Comparison of ENCODE assay signal across 9 mouse cellular contexts in the genomic region with DNA sequence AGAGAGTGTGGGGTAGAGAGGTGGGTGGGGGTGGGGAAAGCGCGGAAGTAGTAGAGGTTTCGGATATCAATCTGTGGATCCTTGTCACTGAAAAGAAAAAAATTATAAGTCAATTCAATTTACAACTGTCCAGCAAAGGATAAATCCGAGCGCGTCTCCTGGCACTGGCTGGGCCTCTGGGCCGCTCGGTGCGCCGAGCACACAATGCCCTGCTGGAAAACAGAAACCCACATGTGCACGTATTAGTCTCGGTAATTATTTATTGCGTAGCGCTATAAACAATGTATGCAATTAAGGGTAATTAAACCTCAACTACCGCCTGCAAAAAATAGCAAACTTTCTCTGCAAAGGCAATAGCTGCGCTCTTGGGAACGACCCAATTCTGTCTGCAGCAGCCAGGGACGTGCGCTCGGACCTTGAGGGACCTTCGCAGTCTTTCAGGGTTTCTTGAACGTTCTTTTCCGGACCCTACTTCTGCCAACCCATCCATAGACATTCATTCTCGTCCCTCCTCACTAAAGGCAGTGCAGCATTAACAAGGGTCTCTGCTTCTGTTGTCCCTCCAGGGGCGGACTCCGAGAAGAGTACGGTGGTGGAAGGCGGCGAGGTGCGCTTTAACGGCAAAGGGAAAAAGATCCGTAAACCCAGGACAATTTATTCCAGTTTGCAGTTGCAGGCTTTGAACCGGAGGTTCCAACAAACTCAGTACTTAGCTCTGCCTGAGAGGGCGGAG. TPM values are rescaled to one million over a fixed set of nuclear protein-coding genes. Genes with fewer than 3 reads are reported as not detected.
DNase-seq lines count a peak whose midpoint lies in the region; ATAC-seq lines count a peak whose summit lies in the region.
"Had no signal": no experiment of that assay in that cellular context is flagged by ENCODE, and none has a peak within 500 bp of the region (broad histone marks: within the 10 kb centered on the region; RNA-seq: fewer than 3 reads in every experiment).

No protein-coding gene starts in this region.

- H3K9ac ChIP-seq in hindbrain, embryonic 11.5 days (ENCODE audit: low read depth, low read length) = no peak overlapping the region
- H3K9ac ChIP-seq in hindbrain, embryonic 14.5 days = no peak overlapping the region
- peak overlapping the region; percentile 75 for H3K9ac ChIP-seq in forebrain, embryonic 16.5 days (replicated peaks; ENCODE audit: low read depth, low read length)
- 0 out of 2 replicates have a peak overlapping the region, but pooled peaks have one; percentile 20 for H3K9ac ChIP-seq in midbrain, embryonic 12.5 days (replicated peaks)

- peak overlapping the region; percentile 41 for H3K4me3 ChIP-seq in hindbrain, embryonic 11.5 days (ENCODE audit: low read depth, low read length)
- no peak overlapping the region for H3K4me3 ChIP-seq in hindbrain, embryonic 14.5 days (replicated peaks; ENCODE audit: low read length)
- peak overlapping the region; percentile 55 for H3K4me3 ChIP-seq in forebrain, embryonic 16.5 days (replicated peaks; ENCODE audit: low read length)
- peak overlapping the region; percentile 46 for H3K4me3 ChIP-seq in midbrain, embryonic 12.5 days

- peaks cover 93% of the 10 kb centered on the region for H3K27me3 ChIP-seq in hindbrain, embryonic 11.5 days (ENCODE audit: control insufficient read depth, insufficient read depth, low read length)
- H3K27me3 ChIP-seq in hindbrain, embryonic 14.5 days (ENCODE audit: control insufficient read depth, insufficient read depth, low read length) = peaks cover 95% of the 10 kb centered on the region
- H3K27me3 ChIP-seq in forebrain, embryonic 16.5 days (replicated peaks; ENCODE audit: control insufficient read depth, insufficient read depth, low read length) = peaks cover 39% of the 10 kb centered on the region
- peaks cover 98% of the 10 kb centered on the region for H3K27me3 ChIP-seq in midbrain, embryonic 12.5 days

- H3K27ac ChIP-seq in hindbrain, embryonic 11.5 days (ENCODE audit: low read depth, low read length) = no peak overlapping the region
- no peak overlapping the region for H3K27ac ChIP-seq in hindbrain, embryonic 14.5 days
- H3K27ac ChIP-seq in forebrain, embryonic 16.5 days (ENCODE audit: low read length) = peak overlapping the region; percentile 97
- H3K27ac ChIP-seq in midbrain, embryonic 12.5 days (replicated peaks) = peak overlapping the region; percentile 39; the same call in 1 of the 2 replicates

- H3K9me3 ChIP-seq in hindbrain, embryonic 11.5 days (ENCODE audit: control insufficient read depth, low read length) = no peaks in the 10 kb centered on the region
- no peaks in the 10 kb centered on the region for H3K9me3 ChIP-seq in hindbrain, embryonic 14.5 days (ENCODE audit: control insufficient read depth, low read length)
- H3K9me3 ChIP-seq in forebrain, embryonic 16.5 days (ENCODE audit: control insufficient read depth, low read length) = no peaks in the 10 kb centered on the region
- no peaks in the 10 kb centered on the region for H3K9me3 ChIP-seq in midbrain, embryonic 12.5 days

- peak overlapping the region; percentile 86 for H3K4me2 ChIP-seq in hindbrain, embryonic 11.5 days (replicated peaks; ENCODE audit: low read depth, low read length)
- no peak overlapping the region for H3K4me2 ChIP-seq in hindbrain, embryonic 14.5 days (replicated peaks)
- H3K4me2 ChIP-seq in forebrain, embryonic 16.5 days (ENCODE audit: low read length) = peak overlapping the region; percentile 71
- H3K4me2 ChIP-seq in midbrain, embryonic 12.5 days (replicated peaks) = peak overlapping the region; percentile 84; the same call in 1 of the 2 replicates

- peak; percentile 66 for DNase-seq in hindbrain, embryonic 11.5 days (ENCODE audit: low spot score)
- no peak for DNase-seq in hindbrain, embryonic 14.5 days (ENCODE audit: low spot score)
- peak; percentile 48 for DNase-seq in NIH3T3 (ENCODE audit: low read depth)
- DNase-seq in cerebellum, postnatal 4 days (ENCODE audit: low spot score in 2 of 2) = no peak
- no peak for DNase-seq in layer of hippocampus, adult 9-11 months
- DNase-seq in frontal cortex, postnatal 10 days (ENCODE audit: low spot score in 2 of 2) = no peak

- ATAC-seq in hindbrain, embryonic 11.5 days (ENCODE audit: low FRiP score) = no peak
- ATAC-seq in hindbrain, embryonic 14.5 days (ENCODE audit: low FRiP score) = no peak
- no peak for ATAC-seq in forebrain, embryonic 16.5 days
- ATAC-seq in midbrain, embryonic 12.5 days (ENCODE audit: low FRiP score, low read depth) = no peak

- WGBS in hindbrain, embryonic 11.5 days = under 1% methylated on average over 34 of the region's 34 CpGs
- WGBS in hindbrain, embryonic 14.5 days = 1% methylated on average over 34 of the region's 34 CpGs
- under 1% methylated on average over 34 of the region's 34 CpGs for WGBS in forebrain, embryonic 16.5 days
- WGBS in midbrain, embryonic 12.5 days = under 1% methylated on average over 34 of the region's 34 CpGs

- H3K4me1 ChIP-seq in hindbrain, embryonic 11.5 days (replicated peaks; ENCODE audit: control insufficient read depth, insufficient read depth, low read length) = peaks cover 6% of the 10 kb centered on the region
- 0 out of 2 replicates have a peak, but pooled peaks cover 10% of the 10 kb centered on the region for H3K4me1 ChIP-seq in hindbrain, embryonic 14.5 days (replicated peaks; ENCODE audit: control insufficient read depth, insufficient read depth, low read length)
- peaks cover 16% of the 10 kb centered on the region for H3K4me1 ChIP-seq in forebrain, embryonic 16.5 days (replicated peaks; ENCODE audit: control insufficient read depth, insufficient read depth, low read length)
- peaks cover 28% of the 10 kb centered on the region for H3K4me1 ChIP-seq in midbrain, embryonic 12.5 days

- no peaks in the 10 kb centered on the region for H3K36me3 ChIP-seq in hindbrain, embryonic 11.5 days (ENCODE audit: control insufficient read depth, insufficient read depth, low read length)
- no peaks in the 10 kb centered on the region for H3K36me3 ChIP-seq in hindbrain, embryonic 14.5 days (replicated peaks; ENCODE audit: control insufficient read depth, insufficient read depth)
- H3K36me3 ChIP-seq in forebrain, embryonic 16.5 days (ENCODE audit: control insufficient read depth, insufficient read depth) = no peaks in the 10 kb centered on the region
- no peaks in the 10 kb centered on the region for H3K36me3 ChIP-seq in midbrain, embryonic 12.5 days

RNA-seq across cellular contexts. Expression of gene Dlx1, which starts 2.6 kb away (rescaled TPM):
- polyA plus RNA-seq in hindbrain, embryonic 11.5 days (2014; fragmentation: Nextera tagmentation; extraction: Ambion mirVana) = 1.6 and 2.1 TPM in 2 replicates
- polyA plus RNA-seq in hindbrain, embryonic 14.5 days (2014; fragmentation: Nextera tagmentation; extraction: Ambion mirVana) = 0.52 TPM in 1 of 2 replicates, not detected in the other
- 232 and 239 TPM in 2 replicates for polyA plus RNA-seq in forebrain, embryonic 16.5 days (2015; fragmentation: Nextera tagmentation; extraction: Ambion mirVana)
- polyA plus RNA-seq in midbrain, embryonic 12.5 days (2016; fragmentation: Nextera tagmentation; extraction: Ambion mirVana) = 37.2 and 59.9 TPM in 2 replicates
- polyA plus RNA-seq: gonadal fat pad, adult 2 months had no signal

RNA-seq across cellular contexts. Expression of gene Dlx2, which starts 16.0 kb away (rescaled TPM):
- polyA plus RNA-seq in hindbrain, embryonic 11.5 days (2014; fragmentation: Nextera tagmentation; extraction: Ambion mirVana) = 1.9 and 2.2 TPM in 2 replicates
- 0.23 and 0.28 TPM in 2 replicates for polyA plus RNA-seq in hindbrain, embryonic 14.5 days (2014; fragmentation: Nextera tagmentation; extraction: Ambion mirVana)
- polyA plus RNA-seq in forebrain, embryonic 16.5 days (2015; fragmentation: Nextera tagmentation; extraction: Ambion mirVana) = 45.2 and 49.8 TPM in 2 replicates
- 15.8 and 21.5 TPM in 2 replicates for polyA plus RNA-seq in midbrain, embryonic 12.5 days (2016; fragmentation: Nextera tagmentation; extraction: Ambion mirVana)
- polyA plus RNA-seq: gonadal fat pad, adult 2 months had no signal

Comparison
In these comparisons a context has a peak if more than half of its experiments do, and no peak if none do; other contexts are left out.
1. DNase-seq: peak in hindbrain, embryonic 11.5 days (single experiment) and NIH3T3 (single experiment); none in hindbrain, embryonic 14.5 days (single experiment), cerebellum, postnatal 4 days (0 of 2), layer of hippocampus, adult 9-11 months (single experiment) and frontal cortex, postnatal 10 days (0 of 2).
2. H3K27ac ChIP-seq: peak in forebrain, embryonic 16.5 days (single experiment) and midbrain, embryonic 12.5 days (single experiment); none in hindbrain, embryonic 11.5 days (single experiment) and hindbrain, embryonic 14.5 days (single experiment).
3. H3K9ac ChIP-seq: peak in forebrain, embryonic 16.5 days (single experiment) and midbrain, embryonic 12.5 days (single experiment); none in hindbrain, embryonic 11.5 days (single experiment) and hindbrain, embryonic 14.5 days (single experiment).
4. RNA of gene Dlx1, which starts 2.6 kb away (polyA plus RNA-seq): 232 to 239 TPM in forebrain, embryonic 16.5 days and 37.2 to 59.9 TPM in midbrain, embryonic 12.5 days; 1.6 to 2.1 TPM in hindbrain, embryonic 11.5 days and 0.52 TPM in hindbrain, embryonic 14.5 days; every median in the first group is over 10 times any median in the second.